Mouse (Mus musculus) liver, embryonic 12.5 days (tissue): ENCODE results near the gene Ddhd1. TPM values are rescaled to one million over a fixed set of nuclear protein-coding genes. Genes with fewer than 3 reads are reported as not detected.
A peak's percentile ranks its signal among the peaks of the same experiment; 100 is the strongest.

Experiments used
- ATAC-seq: fragments of 200-750 bp; cut with Nextera tagmentation; 2 replicates; pipeline ENCODE4 v1.8.0; 2017; ENCODE audit warnings: moderate number of reproducible peaks, mild to moderate bottlenecking, moderate library complexity
- H3K27ac ChIP-seq: fragments of 300-500 bp; sonication (generic); 2 replicates; pipeline ENCODE4 v1.5.1; 2016; ENCODE audit warnings: mild to moderate bottlenecking
- H3K27me3 ChIP-seq: fragments of 300-500 bp; sonication (generic); replicated peaks from 2 replicates; pipeline ENCODE4 v1.6.1; 2016; ENCODE audit warnings: mild to moderate bottlenecking, moderate library complexity
- H3K36me3 ChIP-seq: fragments of 300-500 bp; sonication (generic); 2 replicates; pipeline ENCODE4 v1.6.1; 2016; ENCODE audit warnings: mild to moderate bottlenecking, moderate library complexity
- H3K4me1 ChIP-seq: fragments of 300-500 bp; sonication (generic); 2 replicates; pipeline ENCODE4 v1.6.1; 2016
- H3K4me2 ChIP-seq: fragments of 300-500 bp; sonication (generic); 2 replicates; pipeline ENCODE4 v1.6.1; 2016; ENCODE audit warnings: mild to moderate bottlenecking, moderate library complexity
- H3K4me3 ChIP-seq: fragments of 300-500 bp; sonication (generic); 2 replicates; pipeline ENCODE4 v1.5.1; 2016; ENCODE audit warnings: mild to moderate bottlenecking, moderate library complexity
- H3K9ac ChIP-seq: fragments of 300-500 bp; sonication (generic); 2 replicates; pipeline ENCODE4 v1.6.1; 2016; ENCODE audit warnings: mild to moderate bottlenecking, moderate library complexity
- H3K9me3 ChIP-seq: fragments of 300-500 bp; sonication (generic); replicated peaks from 2 replicates; pipeline ENCODE4 v1.6.1; 2016; ENCODE audit warnings: mild to moderate bottlenecking, moderate library complexity
- WGBS: fragments of 180-500 bp; shearing (Covaris S2); methylation state at CpG from one replicate; pipeline ENCODE4 v1.1.7; 2016; ENCODE audit not compliant: insufficient replicate concordance; 5-methylcytosine and 5-hydroxymethylcytosine counted together
- polyA plus RNA-seq: library from polyadenylated mRNA; unstranded; fragments of >200 nt; fragmentation: Nextera tagmentation; extraction: Ambion mirVana; gene quantifications from 2 replicates; pipeline ENCODE4 v1.2.1, GENCODE M21; 2016

The Ddhd1 gene
- polyA plus RNA-seq, result 12.5 and 14.0 TPM in 2 replicates

GRCm38 (mm10) chr14:45657641-45658611 lies at the start of gene Ddhd1:
Gene Ddhd1, minus strand, starts transcription at chr14:45658143.
- H3K4me3 ChIP-seq, result peak within 1 kb of the TSS; percentile 95
- peak within 1 kb of the TSS; percentile 99 for H3K9ac ChIP-seq
- H3K9me3 ChIP-seq, result no peaks in the 10 kb centered on the region
- under 1% methylated on average over 117 of the region's 123 CpGs for WGBS
- peak within 1 kb of the TSS; percentile 88 for H3K4me2 ChIP-seq
- no peaks in the 10 kb centered on the region for H3K27me3 ChIP-seq
- peak; percentile 82 for ATAC-seq
- H3K27ac ChIP-seq, result peak within 1 kb of the TSS; percentile 98
- peaks cover 59% of the 10 kb centered on the region for H3K4me1 ChIP-seq
- H3K36me3 ChIP-seq, result peaks cover 8% of the 10 kb centered on the region

GRCm38 (mm10) chr14:45707176-45707910 lies 49.4 kb upstream of the Ddhd1 start:
- 55% methylated on average over 3 of the region's 3 CpGs for WGBS
- Histone ChIP-seq H3K36me3 (no peaks in the 10 kb centered on the region), H3K9me3 (no peaks in the 10 kb centered on the region), H3K4me3 (no peak overlapping the region), H3K4me2 (no peak overlapping the region), H3K9ac (no peak overlapping the region), H3K4me1 (no peaks in the 10 kb centered on the region), H3K27me3 (no peaks in the 10 kb centered on the region), H3K27ac (no peak overlapping the region)
- no peak for ATAC-seq

GRCm38 (mm10) chr14:45700031-45700572 lies 42.2 kb upstream of the Ddhd1 start:
- Histone ChIP-seq H3K4me1 (no peaks in the 10 kb centered on the region), H3K27me3 (no peaks in the 10 kb centered on the region), H3K36me3 (no peaks in the 10 kb centered on the region), H3K27ac (no peak overlapping the region), H3K4me2 (no peak overlapping the region), H3K4me3 (no peak overlapping the region), H3K9ac (no peak overlapping the region), H3K9me3 (no peaks in the 10 kb centered on the region)
- WGBS, result 49% methylated on average over 6 of the region's 6 CpGs
- no peak for ATAC-seq

GRCm38 (mm10) chr14:45698867-45699266 lies 40.9 kb upstream of the Ddhd1 start:
- ATAC-seq, result no peak
- Histone ChIP-seq H3K4me1 (no peaks in the 10 kb centered on the region), H3K36me3 (no peaks in the 10 kb centered on the region), H3K27me3 (no peaks in the 10 kb centered on the region), H3K27ac (no peak overlapping the region), H3K9me3 (no peaks in the 10 kb centered on the region), H3K9ac (no peak overlapping the region), H3K4me3 (no peak overlapping the region), H3K4me2 (no peak overlapping the region)
- 44% methylated on average over 3 of the region's 3 CpGs for WGBS

- H3K4me2 ChIP-seq, result no peak overlapping the region
- H3K9ac ChIP-seq, result no peak overlapping the region
- no peaks in the 10 kb centered on the region for H3K27me3 ChIP-seq
- H3K4me1 ChIP-seq, result no peaks in the 10 kb centered on the region
- no peaks in the 10 kb centered on the region for H3K36me3 ChIP-seq
- H3K9me3 ChIP-seq, result no peaks in the 10 kb centered on the region
- H3K27ac ChIP-seq, result no peak overlapping the region
- no peak for ATAC-seq
- no peak overlapping the region for H3K4me3 ChIP-seq
- WGBS, result 81% methylated on average over 2 of the region's 2 CpGs
Observed at GRCm38 (mm10) chr14:45696098-45696497, 38.2 kb upstream of the Ddhd1 start.

- WGBS, result 75% methylated on average over 2 of the region's 2 CpGs
Observed at GRCm38 (mm10) chr14:45693891-45694290, 35.9 kb upstream of the Ddhd1 start.

GRCm38 (mm10) chr14:45690520-45691246 lies 32.7 kb upstream of the Ddhd1 start:
- H3K27me3 ChIP-seq, result peaks cover 7% of the 10 kb centered on the region; the same call in 1 of the 2 replicates
- H3K36me3 ChIP-seq, result no peaks in the 10 kb centered on the region
- peak overlapping the region; percentile 48 for H3K4me3 ChIP-seq
- peak overlapping the region; percentile 63 for H3K4me2 ChIP-seq
- no peaks in the 10 kb centered on the region for H3K9me3 ChIP-seq
- WGBS, result 2% methylated on average over 15 of the region's 16 CpGs
- no peak overlapping the region for H3K27ac ChIP-seq
- peak overlapping the region; percentile 45; the same call in 1 of the 2 replicates for H3K9ac ChIP-seq
- 0 out of 2 replicates have a peak, but pooled peaks cover 4% of the 10 kb centered on the region for H3K4me1 ChIP-seq
- ATAC-seq, result no peak

More at GRCm38 (mm10) chr14:45693891-45694290, 35.9 kb upstream of the Ddhd1 start:
- Histone ChIP-seq H3K4me2 (no peak overlapping the region), H3K9ac (no peak overlapping the region), H3K4me1 (0 out of 2 replicates have a peak, but pooled peaks cover 4% of the 10 kb centered on the region), H3K27ac (no peak overlapping the region), H3K27me3 (no peaks in the 10 kb centered on the region), H3K36me3 (no peaks in the 10 kb centered on the region), H3K9me3 (no peaks in the 10 kb centered on the region), H3K4me3 (no peak overlapping the region)
- ATAC-seq, result no peak

GRCm38 (mm10) chr14:45685313-45685712 lies 27.4 kb upstream of the Ddhd1 start:
- Histone ChIP-seq H3K27ac (no peak overlapping the region), H3K9me3 (no peaks in the 10 kb centered on the region), H3K9ac (no peak overlapping the region), H3K27me3 (peaks cover 7% of the 10 kb centered on the region; the same call in 1 of the 2 replicates), H3K4me2 (no peak overlapping the region), H3K4me3 (no peak overlapping the region), H3K36me3 (no peaks in the 10 kb centered on the region), H3K4me1 (no peaks in the 10 kb centered on the region)
- WGBS, result 74% methylated on average over 2 of the region's 2 CpGs
- ATAC-seq, result no peak

GRCm38 (mm10) chr14:45676722-45677121 lies 18.8 kb upstream of the Ddhd1 start:
- 48% methylated on average over 6 of the region's 6 CpGs for WGBS
- Histone ChIP-seq H3K9ac (no peak overlapping the region), H3K27me3 (no peaks in the 10 kb centered on the region), H3K4me3 (no peak overlapping the region), H3K36me3 (no peaks in the 10 kb centered on the region), H3K4me2 (no peak overlapping the region), H3K9me3 (no peaks in the 10 kb centered on the region), H3K4me1 (no peaks in the 10 kb centered on the region), H3K27ac (no peak overlapping the region)
- no peak for ATAC-seq

GRCm38 (mm10) chr14:45668325-45668724 lies 10.4 kb upstream of the Ddhd1 start:
- WGBS, result 75% methylated on average over 4 of the region's 4 CpGs
- Histone ChIP-seq H3K9me3 (no peaks in the 10 kb centered on the region), H3K4me1 (no peaks in the 10 kb centered on the region), H3K4me3 (no peak overlapping the region), H3K4me2 (no peak overlapping the region), H3K36me3 (no peaks in the 10 kb centered on the region), H3K27ac (no peak overlapping the region), H3K27me3 (0 out of 2 replicates have a peak, but pooled peaks cover 4% of the 10 kb centered on the region), H3K9ac (no peak overlapping the region)
- ATAC-seq, result no peak

GRCm38 (mm10) chr14:45667231-45667630 lies 9.3 kb upstream of the Ddhd1 start:
- whole genome bisulfite sequencing, result 30% methylated on average over 2 of the region's 2 CpGs

More at GRCm38 (mm10) chr14:45667231-45667630, 9.3 kb upstream of the Ddhd1 start:
- H3K4me3 ChIP-seq, result no peak overlapping the region
- H3K4me2 ChIP-seq, result no peak overlapping the region
- 0 out of 2 replicates have a peak, but pooled peaks cover 4% of the 10 kb centered on the region for H3K27me3 ChIP-seq
- no peaks in the 10 kb centered on the region for H3K36me3 ChIP-seq
- no peaks in the 10 kb centered on the region for H3K9me3 ChIP-seq
- H3K27ac ChIP-seq, result no peak overlapping the region
- ATAC-seq, result no peak
- H3K9ac ChIP-seq, result no peak overlapping the region
- no peaks in the 10 kb centered on the region for H3K4me1 ChIP-seq
